Mouse (Mus musculus) heart, embryonic 10.5 days (tissue): Measurements from ENCODE around the gene Cdk4. TPM values are rescaled to one million over a fixed set of nuclear protein-coding genes. Genes with fewer than 3 reads are reported as not detected.

Source experiments
- DNase-seq: peaks from one replicate; pipeline ENCODE4 v3.0.0-alpha.2; 2017; ENCODE audit warnings: low spot score
- H3K27ac ChIP-seq: fragments of 300-500 bp; sonication (generic); 2 replicates; pipeline ENCODE4 v1.5.1; 2016; ENCODE audit warnings: mild to moderate bottlenecking
- H3K27me3 ChIP-seq: fragments of 300-500 bp; sonication (generic); 2 replicates; pipeline ENCODE4 v1.6.1; 2016; ENCODE audit warnings: mild to moderate bottlenecking; ENCODE audit not compliant: poor library complexity, insufficient read depth, severe bottlenecking
- H3K36me3 ChIP-seq: fragments of 300-500 bp; sonication (generic); 2 replicates; pipeline ENCODE4 v1.6.1; 2016; ENCODE audit warnings: mild to moderate bottlenecking, moderate library complexity
- H3K4me1 ChIP-seq: fragments of 300-500 bp; sonication (generic); 2 replicates; pipeline ENCODE4 v1.6.1; 2016; ENCODE audit warnings: mild to moderate bottlenecking
- H3K4me3 ChIP-seq: fragments of 300-500 bp; sonication (generic); 2 replicates; pipeline ENCODE4 v1.5.1; 2016; ENCODE audit warnings: mild to moderate bottlenecking, moderate library complexity
- H3K9me3 ChIP-seq: fragments of 300-500 bp; sonication (generic); 2 replicates; pipeline ENCODE4 v1.6.1; 2016; ENCODE audit warnings: mild to moderate bottlenecking, moderate library complexity
- WGBS: fragments of 180-500 bp; shearing (Covaris S2); methylation state at CpG from one replicate; pipeline ENCODE4 v1.1.7; 2016; 5-methylcytosine and 5-hydroxymethylcytosine counted together
- polyA plus RNA-seq: library from polyadenylated mRNA; unstranded; fragments of >200 nt; fragmentation: Nextera tagmentation; extraction: Ambion mirVana; gene quantifications from 2 replicates; pipeline ENCODE4 v1.2.1, GENCODE M21; 2016

The Cdk4 gene
- polyA plus RNA-seq, 1 experiment from 2014 or later: 2,024 TPM

- Histone ChIP-seq H3K27me3 (peaks cover 8% of the 10 kb centered on the region; the same call in 1 of the 2 replicates), H3K9me3 (no peaks in the 10 kb centered on the region), H3K4me1 (peaks cover 6% of the 10 kb centered on the region), H3K36me3 (peaks cover 45% of the 10 kb centered on the region), H3K4me3 (no peak overlapping the region), H3K27ac (no peak overlapping the region)
- DNase-seq: no peak
- 88% methylated on average over 15 of the region's 15 CpGs for WGBS
Measured at GRCm38 (mm10) chr10:127099868-127100267, 36.5 kb downstream of the Cdk4 start.

- Histone ChIP-seq H3K36me3 (peaks cover 45% of the 10 kb centered on the region), H3K4me3 (no peak overlapping the region), H3K9me3 (no peaks in the 10 kb centered on the region), H3K4me1 (peaks cover under 1% of the 10 kb centered on the region; the same call in 1 of the 2 replicates), H3K27ac (no peak overlapping the region), H3K27me3 (peaks cover 8% of the 10 kb centered on the region; the same call in 1 of the 2 replicates)
- DNase-seq: no peak
- WGBS: 70% methylated on average over 8 of the region's 8 CpGs
Measured at GRCm38 (mm10) chr10:127100414-127100813, 37.1 kb downstream of the Cdk4 start.

GRCm38 (mm10) chr10:127101151-127101550, 37.8 kb downstream of the Cdk4 start:
- Histone ChIP-seq H3K36me3 (peaks cover 41% of the 10 kb centered on the region), H3K27me3 (peaks cover 8% of the 10 kb centered on the region; the same call in 1 of the 2 replicates), H3K9me3 (no peaks in the 10 kb centered on the region), H3K27ac (no peak overlapping the region), H3K4me3 (no peak overlapping the region), H3K4me1 (no peaks in the 10 kb centered on the region; the same call in 1 of the 2 replicates)
- WGBS: 84% methylated on average over 6 of the region's 6 CpGs
- no peak for DNase-seq

- H3K27me3 ChIP-seq: 0 out of 2 replicates have a peak, but pooled peaks cover under 1% of the 10 kb centered on the region
- no peaks in the 10 kb centered on the region for H3K4me1 ChIP-seq
- peaks cover 24% of the 10 kb centered on the region for H3K36me3 ChIP-seq
- H3K27ac ChIP-seq: no peak overlapping the region
- no peak for DNase-seq
- H3K9me3 ChIP-seq: no peaks in the 10 kb centered on the region
- H3K4me3 ChIP-seq: no peak overlapping the region
- WGBS: 66% methylated on average over 7 of the region's 7 CpGs
Measured at GRCm38 (mm10) chr10:127103631-127104030, 40.3 kb downstream of the Cdk4 start.

GRCm38 (mm10) chr10:127107563-127108261, 44.4 kb downstream of the Cdk4 start:
- 80% methylated on average over 16 of the region's 16 CpGs for WGBS
- DNase-seq: no peak
- Histone ChIP-seq H3K9me3 (no peaks in the 10 kb centered on the region), H3K4me3 (no peak overlapping the region), H3K27ac (no peak overlapping the region), H3K27me3 (no peaks in the 10 kb centered on the region), H3K4me1 (no peaks in the 10 kb centered on the region), H3K36me3 (peaks cover 9% of the 10 kb centered on the region)

- Histone ChIP-seq H3K9me3 (no peaks in the 10 kb centered on the region), H3K4me1 (no peaks in the 10 kb centered on the region), H3K4me3 (no peak overlapping the region), H3K36me3 (peaks cover 11% of the 10 kb centered on the region), H3K27me3 (no peaks in the 10 kb centered on the region), H3K27ac (no peak overlapping the region)
- 84% methylated on average over 3 of the region's 3 CpGs for WGBS
- no peak for DNase-seq
Measured at GRCm38 (mm10) chr10:127108262-127108583, 44.9 kb downstream of the Cdk4 start.

GRCm38 (mm10) chr10:127111001-127111887, 47.9 kb downstream of the Cdk4 start:
- 83% methylated on average over 15 of the region's 15 CpGs for WGBS
- Histone ChIP-seq H3K4me3 (no peak overlapping the region), H3K36me3 (peaks cover 19% of the 10 kb centered on the region; the same call in 1 of the 2 replicates), H3K27ac (no peak overlapping the region), H3K9me3 (no peaks in the 10 kb centered on the region), H3K4me1 (no peaks in the 10 kb centered on the region), H3K27me3 (no peaks in the 10 kb centered on the region)
- no peak for DNase-seq

- Histone ChIP-seq H3K36me3 (peaks cover 42% of the 10 kb centered on the region), H3K4me3 (no peak overlapping the region), H3K4me1 (no peaks in the 10 kb centered on the region), H3K27me3 (no peaks in the 10 kb centered on the region), H3K27ac (no peak overlapping the region), H3K9me3 (no peaks in the 10 kb centered on the region)
- 91% methylated on average over 11 of the region's 11 CpGs for WGBS
- DNase-seq: no peak
Measured at GRCm38 (mm10) chr10:127114408-127114807, 51.1 kb downstream of the Cdk4 start.

GRCm38 (mm10) chr10:127115068-127115467, 51.7 kb downstream of the Cdk4 start:
- whole genome bisulfite sequencing: 80% methylated on average over 2 of the region's 2 CpGs

More at GRCm38 (mm10) chr10:127115068-127115467, 51.7 kb downstream of the Cdk4 start:
- Histone ChIP-seq H3K9me3 (no peaks in the 10 kb centered on the region), H3K27me3 (no peaks in the 10 kb centered on the region), H3K4me3 (no peak overlapping the region), H3K4me1 (peaks cover 4% of the 10 kb centered on the region), H3K27ac (no peak overlapping the region), H3K36me3 (peaks cover 42% of the 10 kb centered on the region)
- DNase-seq: no peak

Other genes starting within 250 kb of the Cdk4 start
- 10.8 and 15.4 TPM in 2 replicates for gene Atp23, start 162.2 kb upstream of the Cdk4 start, polyA plus RNA-seq
- gene Ctdsp2, start 84.8 kb upstream of the Cdk4 start, polyA plus RNA-seq: 37.8 and 46.2 TPM in 2 replicates
- 0.07 TPM in 1 of 2 replicates, not detected in the other for gene Avil, start 62.8 kb upstream of the Cdk4 start, polyA plus RNA-seq
- gene Tsfm, start 32.7 kb upstream of the Cdk4 start, polyA plus RNA-seq: 114 TPM in 2 replicates
- 46.4 and 54.8 TPM in 2 replicates for gene Mettl1, start 22.1 kb upstream of the Cdk4 start, polyA plus RNA-seq
- 0.18 and 0.23 TPM in 2 replicates for gene Eef1akmt3, start 22.0 kb upstream of the Cdk4 start, polyA plus RNA-seq
- gene Cyp27b1, start 15.3 kb upstream of the Cdk4 start, polyA plus RNA-seq: 0.09 TPM in 1 of 2 replicates, not detected in the other
- 0.15 and 0.24 TPM in 2 replicates for gene March9, start 3.4 kb upstream of the Cdk4 start, polyA plus RNA-seq
- 138 and 154 TPM in 2 replicates for gene Tspan31, start 6.7 kb downstream of the Cdk4 start, polyA plus RNA-seq
- 0.50 TPM in 1 of 2 replicates, not detected in the other for gene Agap2, start 11.8 kb downstream of the Cdk4 start, polyA plus RNA-seq
- 44.4 and 48.8 TPM in 2 replicates for gene Os9, start 57.6 kb downstream of the Cdk4 start, polyA plus RNA-seq
- 1.5 and 3.6 TPM in 2 replicates for gene B4galnt1, start 101.7 kb downstream of the Cdk4 start, polyA plus RNA-seq
- gene Slc26a10, start 117.1 kb downstream of the Cdk4 start, polyA plus RNA-seq: 9.2 and 12.9 TPM in 2 replicates
- gene Arhgef25, start 126.5 kb downstream of the Cdk4 start, polyA plus RNA-seq: 21.4 and 28.8 TPM in 2 replicates
- 78.4 and 91.4 TPM in 2 replicates for gene Dtx3, start 132.2 kb downstream of the Cdk4 start, polyA plus RNA-seq
- gene Pip4k2c, start 148.1 kb downstream of the Cdk4 start, polyA plus RNA-seq: 27.9 and 29.3 TPM in 2 replicates
- 0.41 and 1.4 TPM in 2 replicates for gene Kif5a, start 199.8 kb downstream of the Cdk4 start, polyA plus RNA-seq
- gene Dctn2, start 202.8 kb downstream of the Cdk4 start, polyA plus RNA-seq: 155 and 167 TPM in 2 replicates
- 11.3 and 16.9 TPM in 2 replicates for gene Mbd6, start 225.5 kb downstream of the Cdk4 start, polyA plus RNA-seq
- 119 and 140 TPM in 2 replicates for gene Mars, start 248.3 kb downstream of the Cdk4 start, polyA plus RNA-seq